Comparison of ENCODE assay signal across 13 mouse cellular contexts in genomic region chr9:78537154-78537873, GRCm38 (mm10). TPM values are rescaled to one million over a fixed set of nuclear protein-coding genes. Genes with fewer than 3 reads are reported as not detected.
A peak's percentile ranks its signal among the peaks of the same experiment; 100 is the strongest.
DNase-seq lines count a peak whose midpoint lies in the region; ATAC-seq and TF ChIP-seq lines count a peak whose summit lies in the region.
"Had no signal": no experiment of that assay in that cellular context is flagged by ENCODE, and none has a peak within 500 bp of the region (broad histone marks: within the 10 kb centered on the region; RNA-seq: fewer than 3 reads in every experiment).

No protein-coding gene starts in this region.

- TF ChIP-seq EP300 in heart, adult 2 months (IDR thresholded peaks at IDR 0.05; ENCODE audit: insufficient read depth, low read depth, low read length) = peak; percentile 94

- H3K9me3 ChIP-seq in midbrain, embryonic 16.5 days (replicated peaks; ENCODE audit: control insufficient read depth, low read length, poor library complexity, severe bottlenecking) = no peaks in the 10 kb centered on the region
- no peaks in the 10 kb centered on the region for H3K9me3 ChIP-seq in midbrain, embryonic 10.5 days (replicated peaks)
- H3K9me3 ChIP-seq: embryonic facial prominence, embryonic 10.5 days; G1E had no signal

- TF ChIP-seq POLR2A in heart, adult 2 months (IDR thresholded peaks at IDR 0.05; ENCODE audit: insufficient read depth, low read depth, low read length) = 0 out of 2 replicates have a peak, but pooled peaks have one; percentile 21

- no peaks in the 10 kb centered on the region for H3K36me3 ChIP-seq in midbrain, embryonic 16.5 days (ENCODE audit: control insufficient read depth, insufficient read depth, low read length)
- H3K36me3 ChIP-seq in midbrain, embryonic 10.5 days = no peaks in the 10 kb centered on the region
- no peaks in the 10 kb centered on the region for H3K36me3 ChIP-seq in heart, adult 2 months (ENCODE audit: control insufficient read depth, insufficient read depth, low read length)
- H3K36me3 ChIP-seq: embryonic facial prominence, embryonic 10.5 days had no signal

- H3K27me3 ChIP-seq in midbrain, embryonic 16.5 days (ENCODE audit: control insufficient read depth, insufficient read depth, low read depth, low read length) = no peaks in the 10 kb centered on the region
- no peaks in the 10 kb centered on the region for H3K27me3 ChIP-seq in midbrain, embryonic 10.5 days (ENCODE audit: low read depth, poor library complexity, severe bottlenecking)
- H3K27me3 ChIP-seq in heart, adult 2 months (ENCODE audit: control insufficient read depth, insufficient read depth, low read length) = no peaks in the 10 kb centered on the region

- peak; percentile 62 for ATAC-seq in midbrain, embryonic 16.5 days

- H3K4me3 ChIP-seq in midbrain, embryonic 16.5 days (ENCODE audit: low read depth, low read length) = no peak overlapping the region
- H3K4me3 ChIP-seq in midbrain, embryonic 10.5 days = no peak overlapping the region
- H3K4me3 ChIP-seq in heart, adult 2 months = no peak overlapping the region
- H3K4me3 ChIP-seq: embryonic facial prominence, embryonic 10.5 days had no signal

- H3K9ac ChIP-seq in midbrain, embryonic 16.5 days (ENCODE audit: low read depth, low read length) = no peak overlapping the region
- no peak overlapping the region for H3K9ac ChIP-seq in heart, adult 2 months (ENCODE audit: low read depth, low read length)

- H3K79me2 ChIP-seq in heart, adult 2 months (replicated peaks; ENCODE audit: control insufficient read depth, insufficient read depth, low read length) = no peaks in the 10 kb centered on the region

- no peak for TF ChIP-seq CTCF in heart, adult 2 months (IDR thresholded peaks at IDR 0.05)

- WGBS in midbrain, embryonic 16.5 days = 80% methylated on average over 9 of the region's 9 CpGs
- 91% methylated on average over 9 of the region's 9 CpGs for WGBS in midbrain, embryonic 10.5 days
- WGBS in heart, adult 2 months = 68% methylated on average over 9 of the region's 9 CpGs

- peak; percentile 21 for DNase-seq in adrenal gland, postnatal 14 days
- DNase-seq in adrenal gland, postnatal 10 days = no peak
- no peak for DNase-seq in midbrain, embryonic 10.5 days (ENCODE audit: low spot score)
- peak; percentile 61 to 85 for DNase-seq in heart, adult 2 months
- peak; percentile 73 for DNase-seq in skeletal muscle tissue, adult 2 months (ENCODE audit: low read depth, low spot score)
- no peak for DNase-seq in lung, postnatal 4 days
- DNase-seq in kidney, adult 9 months = no peak
- DNase-seq: adrenal gland, adult 8-10 months; kidney, postnatal 25 days; lung, postnatal 14 days had no signal

- intact Hi-C loops in heart, adult 2 months (cut with DNase I) = loop anchor here (2.0 kb wide), 1 partner anchor 23 kb away; no protein-coding TSS in a partner anchor

- H3K4me1 ChIP-seq in midbrain, embryonic 16.5 days (ENCODE audit: control insufficient read depth, insufficient read depth, low read length) = no peaks in the 10 kb centered on the region
- no peaks in the 10 kb centered on the region for H3K4me1 ChIP-seq in midbrain, embryonic 10.5 days
- no peaks in the 10 kb centered on the region for H3K4me1 ChIP-seq in heart, adult 2 months (ENCODE audit: control insufficient read depth, insufficient read depth, low read length)

- H3K4me2 ChIP-seq in midbrain, embryonic 16.5 days (ENCODE audit: low read length) = no peak overlapping the region

- no peak overlapping the region for H3K27ac ChIP-seq in midbrain, embryonic 16.5 days (ENCODE audit: low read length)
- no peak overlapping the region for H3K27ac ChIP-seq in midbrain, embryonic 10.5 days (replicated peaks)
- H3K27ac ChIP-seq in heart, adult 2 months = no peak overlapping the region
- H3K27ac ChIP-seq: embryonic facial prominence, embryonic 10.5 days had no signal

RNA-seq across cellular contexts. Expression of gene Eef1a1, which starts 48.4 kb away (rescaled TPM):
- 6,863 and 7,423 TPM in 2 replicates for total RNA-seq in adrenal gland, postnatal 14 days (2021)
- 1,000 to 10,000 TPM; 6,172 to 6,732 TPM for total RNA-seq in adrenal gland, postnatal 10 days (2021)
- 2,998 and 3,109 TPM in 2 replicates for polyA plus RNA-seq in midbrain, embryonic 16.5 days (2015; fragmentation: Nextera tagmentation; extraction: Ambion mirVana)
- polyA plus RNA-seq in midbrain, embryonic 10.5 days (2016; fragmentation: Nextera tagmentation; extraction: Ambion mirVana) = 3,476 and 3,775 TPM in 2 replicates
- 1,000 to 10,000 TPM in 1 of 2 experiments, 100 to 1,000 TPM in 1; 970 to 1,045 TPM for total RNA-seq in heart, adult 2 months (2021)
- 901 and 1,346 TPM in 2 replicates for polyA plus RNA-seq in heart, adult 2 months (2012; rRNA removed)

RNA-seq across cellular contexts. Expression of gene Slc17a5, which starts 50.5 kb away (rescaled TPM):
- 11.5 and 12.1 TPM in 2 replicates for total RNA-seq in adrenal gland, postnatal 14 days (2021)
- 10 to 100 TPM; 10.2 to 11.2 TPM for total RNA-seq in adrenal gland, postnatal 10 days (2021)
- 15.9 and 18.5 TPM in 2 replicates for polyA plus RNA-seq in midbrain, embryonic 16.5 days (2015; fragmentation: Nextera tagmentation; extraction: Ambion mirVana)
- 9.9 and 11.4 TPM in 2 replicates for polyA plus RNA-seq in midbrain, embryonic 10.5 days (2016; fragmentation: Nextera tagmentation; extraction: Ambion mirVana)
- total RNA-seq in heart, adult 2 months (2021) = 1 to 10 TPM; 3.8 to 4.9 TPM
- polyA plus RNA-seq in heart, adult 2 months (2012; rRNA removed) = 5.1 TPM in 2 replicates

Comparison
In these comparisons a context has a peak if more than half of its experiments do, and no peak if none do; other contexts are left out.
1. DNase-seq: peak in adrenal gland, postnatal 14 days (single experiment), heart, adult 2 months (2 of 2) and skeletal muscle tissue, adult 2 months (single experiment); none in adrenal gland, postnatal 10 days (single experiment), midbrain, embryonic 10.5 days (single experiment), lung, postnatal 4 days (0 of 2) and kidney, adult 9 months (single experiment).